Mouse (Mus musculus): ENCODE measurements around the gene Tpd52l2.
A peak's percentile ranks its signal among the peaks of the same experiment; 100 is the strongest.
"Not testable (repeated sequence)": the region's sequence is repeated elsewhere in the genome, so short reads cannot be mapped to it uniquely, and the experiment has no call there.

Tpd52l2 gene

GRCm38 (mm10) chr2:181484456-181485233 lies 12.3 kb upstream of the Tpd52l2 start:
- ATAC-seq (ENCODE audit: insufficient number of reproducible peaks, low FRiP score, low TSS enrichment) = no peak

- ATAC-seq (ENCODE audit: insufficient number of reproducible peaks, low FRiP score, low TSS enrichment) = no peak
Observed at GRCm38 (mm10) chr2:181485741-181486140, 11.2 kb upstream of the Tpd52l2 start.

- ATAC-seq (ENCODE audit: insufficient number of reproducible peaks, low FRiP score, low TSS enrichment) = no peak
Observed at GRCm38 (mm10) chr2:181487338-181488277, 9.3 kb upstream of the Tpd52l2 start.

- no peak for ATAC-seq (ENCODE audit: insufficient number of reproducible peaks, low FRiP score, low TSS enrichment)
Observed at GRCm38 (mm10) chr2:181491432-181492205, 5.3 kb upstream of the Tpd52l2 start.

GRCm38 (mm10) chr2:181492206-181492605 lies 4.7 kb upstream of the Tpd52l2 start:
- ATAC-seq (ENCODE audit: insufficient number of reproducible peaks, low FRiP score, low TSS enrichment) = no peak

GRCm38 (mm10) chr2:181493156-181493927 lies 3.6 kb upstream of the Tpd52l2 start, which contains the start of gene Abhd16b:
Abhd16b (plus strand) TSS chr2:181493206.
- no peak for ATAC-seq (ENCODE audit: insufficient number of reproducible peaks, low FRiP score, low TSS enrichment)

- ATAC-seq (ENCODE audit: insufficient number of reproducible peaks, low FRiP score, low TSS enrichment) = no peak
Observed at GRCm38 (mm10) chr2:181494266-181494945, 2.5 kb upstream of the Tpd52l2 start.

GRCm38 (mm10) chr2:181495845-181496244 lies 1.1 kb upstream of the Tpd52l2 start:
- not testable (repeated sequence) for ATAC-seq (ENCODE audit: insufficient number of reproducible peaks, low FRiP score, low TSS enrichment)

GRCm38 (mm10) chr2:181496281-181496680 lies 661 bp upstream of the Tpd52l2 start:
- ATAC-seq (ENCODE audit: insufficient number of reproducible peaks, low FRiP score, low TSS enrichment) = no peak

- ATAC-seq (ENCODE audit: insufficient number of reproducible peaks, low FRiP score, low TSS enrichment) = 0 out of 2 replicates have a peak, but pooled peaks have one; percentile 13
Observed at GRCm38 (mm10) chr2:181497548-181497875, 570 bp downstream of the Tpd52l2 start.

- ATAC-seq (ENCODE audit: insufficient number of reproducible peaks, low FRiP score, low TSS enrichment) = no peak
Observed at GRCm38 (mm10) chr2:181498644-181499043, 1.7 kb downstream of the Tpd52l2 start.

- ATAC-seq (ENCODE audit: insufficient number of reproducible peaks, low FRiP score, low TSS enrichment) = no peak
Observed at GRCm38 (mm10) chr2:181509191-181509590, 12.2 kb downstream of the Tpd52l2 start.

- ATAC-seq (ENCODE audit: insufficient number of reproducible peaks, low FRiP score, low TSS enrichment) = no peak
Observed at GRCm38 (mm10) chr2:181511231-181511630, 14.3 kb downstream of the Tpd52l2 start.

- ATAC-seq (ENCODE audit: insufficient number of reproducible peaks, low FRiP score, low TSS enrichment) = no peak
Observed at GRCm38 (mm10) chr2:181519201-181519600, 22.3 kb downstream of the Tpd52l2 start.

- ATAC-seq (ENCODE audit: insufficient number of reproducible peaks, low FRiP score, low TSS enrichment) = peak; percentile 98
Observed at GRCm38 (mm10) chr2:181520118-181520935, 23.4 kb downstream of the Tpd52l2 start, which contains the start of gene Dnajc5. Dnajc5 (plus strand) TSS chr2:181520485.

GRCm38 (mm10) chr2:181520936-181521227 lies 23.9 kb downstream of the Tpd52l2 start:
- ATAC-seq (ENCODE audit: insufficient number of reproducible peaks, low FRiP score, low TSS enrichment) = no peak; the same call in 1 of the 2 replicates

GRCm38 (mm10) chr2:181521491-181521890 lies 24.5 kb downstream of the Tpd52l2 start:
- no peak for ATAC-seq (ENCODE audit: insufficient number of reproducible peaks, low FRiP score, low TSS enrichment)

GRCm38 (mm10) chr2:181522811-181523210 lies 25.9 kb downstream of the Tpd52l2 start:
- no peak for ATAC-seq (ENCODE audit: insufficient number of reproducible peaks, low FRiP score, low TSS enrichment)

All from cerebellum, adult (tissue).